Mouse (Mus musculus) stomach, embryonic 16.5 days (tissue): ENCODE measurements around the gene Hivep3. TPM values are rescaled to one million over a fixed set of nuclear protein-coding genes. Genes with fewer than 3 reads are reported as not detected.

Experiments used
- ATAC-seq: fragments of 200-750 bp; cut with Nextera tagmentation; 2 replicates; pipeline ENCODE4 v1.8.0; 2017; ENCODE audit warnings: moderate number of reproducible peaks, moderate TSS enrichment; ENCODE audit not compliant: insufficient read depth, low FRiP score
- H3K27ac ChIP-seq: fragments of 300-500 bp; sonication (generic); 2 replicates; pipeline ENCODE4 v1.5.1; 2014; ENCODE audit warnings: low read length
- H3K27me3 ChIP-seq: fragments of 300-500 bp; sonication (generic); 2 replicates; pipeline ENCODE4 v1.6.1; 2014; ENCODE audit warnings: low read length, control low read depth, mixed read lengths; ENCODE audit not compliant: control insufficient read depth, insufficient read depth
- H3K36me3 ChIP-seq: fragments of 300-500 bp; sonication (generic); 2 replicates; pipeline ENCODE4 v1.6.1; 2014; ENCODE audit warnings: low read length; ENCODE audit not compliant: control insufficient read depth, insufficient read depth
- H3K4me1 ChIP-seq: fragments of 300-500 bp; sonication (generic); 2 replicates; pipeline ENCODE4 v1.6.1; 2014; ENCODE audit warnings: low read length, control low read depth, mixed read lengths; ENCODE audit not compliant: control insufficient read depth, insufficient read depth
- H3K4me2 ChIP-seq: fragments of 300-500 bp; sonication (generic); 2 replicates; pipeline ENCODE4 v1.6.1; 2014; ENCODE audit warnings: low read depth, low read length, mixed read lengths
- H3K4me3 ChIP-seq: fragments of 300-500 bp; sonication (generic); replicated peaks from 2 replicates; pipeline ENCODE4 v1.5.1; 2014; ENCODE audit warnings: mild to moderate bottlenecking, low read length
- H3K9ac ChIP-seq: fragments of 300-500 bp; sonication (generic); 2 replicates; pipeline ENCODE4 v1.6.1; 2014; ENCODE audit warnings: low read length
- H3K9me3 ChIP-seq: fragments of 300-500 bp; sonication (generic); replicated peaks from 2 replicates; pipeline ENCODE4 v1.6.1; 2016; ENCODE audit warnings: low read length, control low read depth; ENCODE audit not compliant: control insufficient read depth
- WGBS: fragments of 180-500 bp; shearing (Covaris S2); extraction: QIAGEN DNeasy Blood & Tissue Kit; methylation state at CpG from one replicate; pipeline ENCODE4 v1.1.7; 2014; 5-methylcytosine and 5-hydroxymethylcytosine counted together
- polyA plus RNA-seq: library from polyadenylated mRNA; unstranded; fragments of >200 nt; fragmentation: Nextera tagmentation; extraction: Ambion mirVana; gene quantifications from 2 replicates; pipeline ENCODE4 v1.2.1, GENCODE M21; 2015

The Hivep3 gene
- polyA plus RNA-seq, 1 experiment from 2014 or later = 8.8 TPM

DNA sequence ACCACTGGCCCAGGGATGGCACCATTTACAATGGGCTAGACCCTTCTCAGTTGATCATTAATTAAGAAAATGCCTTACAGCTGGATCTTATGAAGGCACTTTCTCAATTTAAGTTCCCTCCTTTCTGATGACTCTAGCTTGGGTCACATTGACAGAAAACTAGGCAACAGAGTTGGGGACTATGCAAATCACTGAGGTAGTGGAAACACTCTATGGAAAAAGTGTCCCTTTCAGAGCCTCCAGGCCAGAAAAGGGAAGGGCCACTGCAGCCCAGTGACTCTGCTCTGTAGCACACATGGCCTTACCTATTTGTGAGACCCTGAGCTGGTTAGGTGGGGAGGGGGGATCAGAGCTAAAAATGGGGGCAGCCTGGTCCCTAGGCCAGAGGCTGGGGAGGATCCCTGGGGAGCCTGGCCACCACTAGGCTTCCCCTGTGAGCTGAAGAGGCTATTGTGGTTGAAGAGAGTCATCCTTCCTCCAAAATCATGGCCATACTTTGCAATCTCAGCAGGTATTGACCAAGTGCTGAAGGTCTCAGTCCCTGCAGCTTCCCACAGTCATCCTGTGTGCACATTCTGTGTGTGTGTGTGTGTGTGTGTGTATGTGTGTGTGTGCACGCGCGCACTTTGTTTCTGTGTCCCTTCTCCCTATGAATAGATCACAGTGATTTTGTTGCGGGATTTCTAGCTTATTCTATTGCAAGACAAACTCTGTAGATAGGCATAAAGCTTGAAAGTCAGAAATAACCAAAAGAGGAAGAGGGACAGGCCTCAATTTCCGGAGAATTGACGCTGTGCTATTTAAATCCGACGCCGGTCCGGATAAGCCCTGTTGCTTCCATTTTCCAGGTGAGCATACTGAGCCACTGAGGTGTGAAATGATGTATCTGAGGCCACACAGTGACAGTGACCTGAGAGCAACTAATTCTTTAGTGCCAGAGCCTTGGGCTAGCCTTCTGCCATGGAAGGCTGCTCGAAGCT lies 319.7 kb downstream of the Hivep3 start:
- H3K27ac ChIP-seq = no peak overlapping the region
- no peaks in the 10 kb centered on the region for H3K9me3 ChIP-seq
- no peaks in the 10 kb centered on the region for H3K27me3 ChIP-seq
- no peak overlapping the region for H3K4me3 ChIP-seq
- H3K36me3 ChIP-seq = no peaks in the 10 kb centered on the region
- no peak overlapping the region for H3K9ac ChIP-seq
- H3K4me2 ChIP-seq = no peak overlapping the region
- WGBS = 95% methylated on average over 11 of the region's 11 CpGs
- ATAC-seq = no peak
- no peaks in the 10 kb centered on the region for H3K4me1 ChIP-seq

DNA sequence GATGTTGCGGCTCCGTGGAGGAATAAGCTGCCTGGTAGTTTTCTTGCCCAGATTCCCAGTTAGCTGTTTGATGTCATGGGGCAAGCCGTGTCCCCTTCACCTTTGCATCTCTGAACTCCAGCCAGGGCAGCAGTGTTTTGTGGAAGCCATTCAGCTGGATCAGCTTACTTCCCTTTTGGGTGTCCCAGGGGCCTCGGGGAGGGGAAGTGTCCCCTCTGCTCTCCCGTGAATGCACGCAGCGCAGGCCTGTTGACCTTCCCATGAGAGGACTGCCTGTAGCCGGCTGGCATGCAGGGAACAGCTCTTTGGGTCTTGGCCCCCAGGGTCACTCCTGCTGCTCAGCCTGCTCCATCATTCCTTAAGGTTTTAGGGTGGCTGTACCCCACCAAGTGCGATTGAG lies 320.6 kb downstream of the Hivep3 start:
- no peak overlapping the region for H3K9ac ChIP-seq
- H3K27me3 ChIP-seq = no peaks in the 10 kb centered on the region
- no peak for ATAC-seq
- no peaks in the 10 kb centered on the region for H3K4me1 ChIP-seq
- WGBS = 60% methylated on average over 9 of the region's 9 CpGs
- H3K27ac ChIP-seq = no peak overlapping the region
- H3K9me3 ChIP-seq = no peaks in the 10 kb centered on the region
- no peak overlapping the region for H3K4me3 ChIP-seq
- no peaks in the 10 kb centered on the region for H3K36me3 ChIP-seq
- H3K4me2 ChIP-seq = no peak overlapping the region

DNA sequence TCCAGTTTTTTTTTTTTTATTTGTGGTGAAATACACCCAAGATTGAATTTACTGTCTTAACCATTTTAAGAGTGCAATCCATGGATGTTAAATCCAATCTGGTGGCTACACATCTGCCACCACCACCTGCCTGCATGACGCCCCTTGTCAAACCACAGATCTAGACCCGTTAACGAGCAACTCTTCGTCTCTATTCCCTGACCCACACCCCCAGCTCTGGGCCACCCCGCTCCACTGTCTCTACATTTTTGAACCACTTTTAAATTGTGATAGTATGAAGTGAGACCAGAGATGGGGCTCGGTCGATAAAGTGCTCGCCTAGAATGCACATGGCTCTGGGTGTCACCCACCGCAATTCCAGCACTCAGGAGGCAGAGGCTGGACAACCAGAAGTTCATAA lies 322.9 kb downstream of the Hivep3 start:
- no peak for ATAC-seq
- no peaks in the 10 kb centered on the region for H3K27me3 ChIP-seq
- H3K4me3 ChIP-seq = no peak overlapping the region
- 88% methylated on average over 9 of the region's 9 CpGs for WGBS
- no peak overlapping the region for H3K27ac ChIP-seq
- H3K9ac ChIP-seq = no peak overlapping the region
- H3K9me3 ChIP-seq = no peaks in the 10 kb centered on the region
- no peaks in the 10 kb centered on the region for H3K4me1 ChIP-seq
- H3K36me3 ChIP-seq = no peaks in the 10 kb centered on the region
- H3K4me2 ChIP-seq = no peak overlapping the region

DNA sequence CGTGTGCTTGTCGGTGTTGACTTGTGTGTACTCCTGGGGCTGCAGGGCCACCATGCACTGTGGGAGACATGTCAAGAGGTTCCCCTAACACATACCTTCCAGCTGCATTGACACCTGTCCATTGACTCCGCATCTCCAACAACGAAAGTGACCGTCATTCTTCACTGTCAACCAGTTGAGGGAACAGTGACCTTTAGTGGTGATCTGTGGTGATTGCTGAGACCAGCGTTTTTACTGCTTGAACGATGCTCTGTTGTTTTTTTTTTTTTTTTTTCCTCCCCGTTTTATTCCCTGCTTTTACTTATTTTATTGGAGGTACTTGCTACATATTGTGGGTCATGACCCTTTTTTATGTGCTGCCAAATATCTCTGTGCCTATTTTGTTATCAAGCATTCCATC lies 323.9 kb downstream of the Hivep3 start:
- H3K27me3 ChIP-seq = no peaks in the 10 kb centered on the region
- no peaks in the 10 kb centered on the region for H3K36me3 ChIP-seq
- no peaks in the 10 kb centered on the region for H3K4me1 ChIP-seq
- no peak overlapping the region for H3K4me3 ChIP-seq
- H3K9me3 ChIP-seq = no peaks in the 10 kb centered on the region
- no peak overlapping the region for H3K9ac ChIP-seq
- H3K27ac ChIP-seq = no peak overlapping the region
- no peak for ATAC-seq
- 74% methylated on average over 8 of the region's 8 CpGs for WGBS
- H3K4me2 ChIP-seq = no peak overlapping the region

DNA sequence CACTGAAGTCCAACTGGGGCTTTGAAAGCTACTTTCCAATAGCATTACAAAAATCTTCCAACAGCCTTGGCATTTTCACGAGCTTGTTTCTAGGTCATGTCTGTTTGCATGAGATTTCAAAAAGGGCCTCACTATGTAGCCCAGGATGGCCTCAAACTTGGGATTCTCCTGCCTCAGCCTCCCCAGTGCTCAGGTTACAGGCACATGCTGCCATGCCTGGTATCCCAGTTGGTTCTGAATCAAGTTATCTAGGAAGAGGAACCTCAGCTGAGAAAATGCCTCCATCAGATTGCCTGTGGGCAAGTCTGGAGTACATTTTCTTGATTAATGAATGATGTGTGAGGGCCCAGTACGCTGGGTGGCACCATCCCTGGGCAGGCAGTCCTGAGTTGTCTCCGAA lies 324.6 kb downstream of the Hivep3 start:
- no peak overlapping the region for H3K27ac ChIP-seq
- H3K36me3 ChIP-seq = no peaks in the 10 kb centered on the region
- H3K9me3 ChIP-seq = no peaks in the 10 kb centered on the region
- ATAC-seq = no peak
- no peaks in the 10 kb centered on the region for H3K27me3 ChIP-seq
- no peak overlapping the region for H3K4me3 ChIP-seq
- H3K4me1 ChIP-seq = no peaks in the 10 kb centered on the region
- H3K4me2 ChIP-seq = no peak overlapping the region
- H3K9ac ChIP-seq = no peak overlapping the region
- 85% methylated on average over 3 of the region's 3 CpGs for WGBS

DNA sequence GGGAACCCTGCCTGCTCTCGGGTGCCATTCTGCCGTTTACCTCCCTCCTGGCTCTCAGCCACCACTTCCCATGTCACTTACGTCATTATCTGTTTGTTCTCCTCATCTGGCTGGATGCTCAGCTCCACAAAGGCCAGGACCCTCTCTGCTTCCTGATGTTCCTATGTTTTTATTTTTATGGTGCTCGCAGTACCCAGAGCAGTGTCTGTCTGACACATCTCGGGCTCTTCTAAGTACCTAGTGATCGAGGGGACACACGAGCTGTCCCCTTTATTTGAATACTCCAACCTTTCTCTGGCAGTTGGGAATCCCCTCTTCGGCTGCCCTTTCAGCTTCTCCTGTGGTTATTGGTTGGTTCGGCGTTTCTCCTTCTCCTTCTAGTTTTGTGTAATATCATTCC lies 325.2 kb downstream of the Hivep3 start:
- WGBS = 65% methylated on average over 10 of the region's 10 CpGs
- Histone ChIP-seq H3K4me3 (no peak overlapping the region), H3K9me3 (no peaks in the 10 kb centered on the region), H3K36me3 (no peaks in the 10 kb centered on the region), H3K4me2 (no peak overlapping the region), H3K9ac (no peak overlapping the region), H3K27me3 (no peaks in the 10 kb centered on the region), H3K27ac (no peak overlapping the region), H3K4me1 (no peaks in the 10 kb centered on the region)
- ATAC-seq = no peak

DNA sequence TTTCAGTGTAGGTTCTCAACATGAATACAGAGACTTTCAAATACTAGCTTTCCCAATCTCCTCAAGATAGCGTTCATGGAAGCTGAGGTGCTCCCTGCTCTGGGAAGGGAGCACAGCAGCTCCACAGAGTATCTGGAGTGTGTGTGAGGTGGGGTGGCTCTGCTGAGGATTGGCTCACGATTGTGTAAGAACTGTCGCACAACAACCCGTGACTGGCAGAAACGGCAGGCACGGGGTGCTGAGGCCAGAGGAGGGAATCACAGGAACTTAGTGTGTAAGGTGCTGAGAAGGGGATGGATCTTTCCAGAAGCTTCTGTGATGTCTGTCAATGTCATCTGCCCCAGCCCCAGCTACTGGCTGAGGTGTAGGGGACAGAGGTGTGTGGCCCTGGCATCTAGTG lies 328.1 kb downstream of the Hivep3 start:
- no peak for ATAC-seq
- no peaks in the 10 kb centered on the region for H3K4me1 ChIP-seq
- no peak overlapping the region for H3K4me3 ChIP-seq
- no peak overlapping the region for H3K9ac ChIP-seq
- H3K27ac ChIP-seq = no peak overlapping the region
- 87% methylated on average over 6 of the region's 6 CpGs for WGBS
- H3K9me3 ChIP-seq = no peaks in the 10 kb centered on the region
- H3K27me3 ChIP-seq = no peaks in the 10 kb centered on the region
- no peaks in the 10 kb centered on the region for H3K36me3 ChIP-seq
- H3K4me2 ChIP-seq = no peak overlapping the region

DNA sequence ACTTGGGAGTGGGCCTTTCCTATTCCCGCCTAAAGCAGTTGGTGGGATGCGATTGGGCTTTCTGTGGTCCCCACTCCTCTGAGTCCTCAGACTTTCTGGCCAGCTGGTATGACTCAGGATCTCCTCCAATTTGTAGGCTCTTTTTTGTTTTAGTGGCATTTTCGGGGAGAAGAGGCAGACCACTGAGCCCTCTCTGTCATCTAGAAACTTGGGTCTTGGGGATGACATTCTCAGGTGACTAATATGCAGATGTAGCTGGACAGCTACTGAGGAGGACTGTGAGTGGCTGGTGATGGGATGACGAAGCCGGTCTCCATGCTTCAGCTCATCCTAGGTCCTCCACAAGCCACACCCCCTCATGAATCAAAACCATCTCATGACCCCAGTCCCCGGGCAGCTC lies 328.6 kb downstream of the Hivep3 start:
- Histone ChIP-seq H3K4me2 (no peak overlapping the region), H3K9ac (no peak overlapping the region), H3K9me3 (no peaks in the 10 kb centered on the region), H3K4me1 (0 out of 2 replicates have a peak, but pooled peaks cover 3% of the 10 kb centered on the region), H3K36me3 (no peaks in the 10 kb centered on the region), H3K4me3 (no peak overlapping the region), H3K27ac (no peak overlapping the region), H3K27me3 (no peaks in the 10 kb centered on the region)
- ATAC-seq = no peak
- WGBS = 60% methylated on average over 6 of the region's 6 CpGs

DNA sequence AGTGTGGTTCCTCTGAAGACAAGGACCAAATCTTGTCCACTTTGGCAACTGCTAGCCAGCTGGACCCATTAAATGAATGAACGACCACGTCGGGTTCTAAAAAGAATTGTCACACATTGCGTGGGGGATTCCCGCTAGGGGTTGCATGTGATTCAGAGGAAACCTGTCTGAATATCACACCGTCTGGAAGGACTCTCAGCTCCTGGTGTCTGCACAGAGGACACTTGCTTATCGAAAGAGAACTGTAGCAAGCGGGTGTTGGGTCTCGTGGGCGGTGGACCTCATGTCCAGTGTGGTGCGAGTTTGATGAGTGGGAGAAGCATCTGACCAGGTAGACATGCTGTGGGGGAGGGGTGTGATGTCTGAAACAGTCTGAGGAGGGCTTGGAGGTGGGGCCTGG lies 329.2 kb downstream of the Hivep3 start:
- Histone ChIP-seq H3K9ac (no peak overlapping the region), H3K9me3 (no peaks in the 10 kb centered on the region)
- no peak for ATAC-seq

More for the DNA sequence above, 329.2 kb downstream of the Hivep3 start:
- Histone ChIP-seq H3K36me3 (no peaks in the 10 kb centered on the region), H3K4me1 (0 out of 2 replicates have a peak, but pooled peaks cover 4% of the 10 kb centered on the region), H3K4me3 (no peak overlapping the region), H3K27me3 (no peaks in the 10 kb centered on the region), H3K4me2 (no peak overlapping the region), H3K27ac (no peak overlapping the region)
- 89% methylated on average over 11 of the region's 11 CpGs for WGBS
